In genomic region chr4:11135275-11135674, GRCm38 (mm10) we compare ENCODE assay signal across 20 mouse cellular contexts.
"Had no signal": no experiment of that assay in that cellular context is flagged by ENCODE, and none has a peak within 500 bp of the region (broad histone marks: within the 10 kb centered on the region; RNA-seq: fewer than 3 reads in every experiment).

No protein-coding gene starts in this region.

- H3K9me3 ChIP-seq: liver, embryonic 13.5 days; neural tube, embryonic 13.5 days had no signal

- H3K27me3 ChIP-seq: liver, embryonic 13.5 days; neural tube, embryonic 13.5 days had no signal

- DNase-seq: kidney, adult 18-20 months; kidney, adult 9 months; kidney, postnatal 14 days; kidney, postnatal 4 days; layer of hippocampus, adult 9-11 months; layer of hippocampus, postnatal 36 days; liver, embryonic 13.5 days; lung, adult 2 months; lung, postnatal 14 days; lung, postnatal 4 days; midbrain, embryonic 14.5 days; retina, postnatal 1 day; right cerebral cortex, postnatal 14 days; right cerebral cortex, postnatal 4 days; thymus, adult 2 months; thymus, postnatal 36 days had no signal

- H3K36me3 ChIP-seq: liver, embryonic 13.5 days; neural tube, embryonic 13.5 days had no signal

- H3K4me1 ChIP-seq: neural tube, embryonic 13.5 days had no signal

- H3K4me2 ChIP-seq: liver, embryonic 13.5 days; midbrain, embryonic 11.5 days; neural tube, embryonic 13.5 days had no signal

- H3K27ac ChIP-seq: left cerebral cortex, adult 2 months; liver, embryonic 13.5 days; neural tube, embryonic 13.5 days; stomach, postnatal 0 days had no signal

- H3K4me3 ChIP-seq: left cerebral cortex, adult 2 months; liver, embryonic 13.5 days; neural tube, embryonic 13.5 days had no signal

- H3K9ac ChIP-seq: liver, embryonic 13.5 days; neural tube, embryonic 13.5 days had no signal
